8 mouse cellular contexts compared by ENCODE assay signal in genomic region chr11:119390271-119391231, GRCm38 (mm10). TPM values are rescaled to one million over a fixed set of nuclear protein-coding genes. Genes with fewer than 3 reads are reported as not detected.
DNase-seq lines count a peak whose midpoint lies in the region; ATAC-seq and TF ChIP-seq lines count a peak whose summit lies in the region.

No protein-coding gene starts in this region.

- TF ChIP-seq POLR2A in bone marrow, adult 2 months (IDR thresholded peaks at IDR 0.05; ENCODE audit: borderline replicate concordance, control insufficient read depth, low read depth, low read length): peak; percentile 62; the same call in 1 of the 2 replicates

- WGBS in bone marrow, adult 2 months: 1% methylated on average over 53 of the region's 53 CpGs
- 2% methylated on average over 53 of the region's 53 CpGs for WGBS in forebrain, embryonic 10.5 days
- 2% methylated on average over 53 of the region's 53 CpGs for WGBS in heart, embryonic 14.5 days
- WGBS in kidney, postnatal 0 days: 2% methylated on average over 53 of the region's 53 CpGs
- WGBS in liver, embryonic 12.5 days (ENCODE audit: insufficient replicate concordance): 2% methylated on average over 53 of the region's 53 CpGs

- no peaks in the 10 kb centered on the region for H3K9me3 ChIP-seq in forebrain, embryonic 10.5 days
- no peaks in the 10 kb centered on the region for H3K9me3 ChIP-seq in heart, embryonic 14.5 days (ENCODE audit: control insufficient read depth, low read length)
- H3K9me3 ChIP-seq in kidney, postnatal 0 days (replicated peaks; ENCODE audit: low read length): no peaks in the 10 kb centered on the region
- no peaks in the 10 kb centered on the region for H3K9me3 ChIP-seq in liver, embryonic 12.5 days (replicated peaks)

- peaks cover 6% of the 10 kb centered on the region for H3K4me1 ChIP-seq in bone marrow, adult 2 months (ENCODE audit: control insufficient read depth, insufficient read depth, low read length)
- H3K4me1 ChIP-seq in forebrain, embryonic 10.5 days: peaks cover 46% of the 10 kb centered on the region
- peaks cover 31 to 41% of the 10 kb centered on the region in 2 experiments for H3K4me1 ChIP-seq in heart, embryonic 14.5 days (ENCODE audit: control insufficient read depth in 2 of 2, insufficient read depth in 2 of 2, low read length in 2 of 2)
- H3K4me1 ChIP-seq in kidney, postnatal 0 days (replicated peaks; ENCODE audit: insufficient read depth, low read length): peaks cover 12% of the 10 kb centered on the region
- H3K4me1 ChIP-seq in liver, embryonic 12.5 days: peaks cover 55% of the 10 kb centered on the region

- peaks cover 87% of the 10 kb centered on the region for H3K27me3 ChIP-seq in forebrain, embryonic 10.5 days (ENCODE audit: poor library complexity, severe bottlenecking)
- no peaks in the 10 kb centered on the region for H3K27me3 ChIP-seq in heart, embryonic 14.5 days (ENCODE audit: control insufficient read depth, insufficient read depth, low read length)
- H3K27me3 ChIP-seq in kidney, postnatal 0 days (ENCODE audit: insufficient read depth, low read length): no peaks in the 10 kb centered on the region
- H3K27me3 ChIP-seq in liver, embryonic 12.5 days (replicated peaks): peaks cover 43% of the 10 kb centered on the region

- peak overlapping the region; percentile 93 for H3K9ac ChIP-seq in heart, embryonic 14.5 days (ENCODE audit: low read length)
- H3K9ac ChIP-seq in kidney, postnatal 0 days (ENCODE audit: low read depth, low read length): peak overlapping the region; percentile 76
- peak overlapping the region; percentile 75 for H3K9ac ChIP-seq in liver, embryonic 12.5 days

- no peak for TF ChIP-seq CTCF in bone marrow, adult 2 months (IDR thresholded peaks at IDR 0.05; ENCODE audit: control insufficient read depth, insufficient read depth, low read length)
- TF ChIP-seq CTCF in kidney, postnatal 0 days (IDR thresholded peaks at IDR 0.05; ENCODE audit: low read depth): no peak

- H3K4me2 ChIP-seq in heart, embryonic 14.5 days (ENCODE audit: low read length): peak overlapping the region; percentile 96
- H3K4me2 ChIP-seq in kidney, postnatal 0 days (ENCODE audit: low read length): peak overlapping the region; percentile 96
- peak overlapping the region; percentile 97 for H3K4me2 ChIP-seq in liver, embryonic 12.5 days

- peak; percentile 47 for ATAC-seq in heart, embryonic 14.5 days (ENCODE audit: insufficient number of reproducible peaks, insufficient read depth, low FRiP score, low read depth)
- ATAC-seq in kidney, postnatal 0 days (replicated peaks; ENCODE audit: low FRiP score, low read depth): peak; percentile 53
- ATAC-seq in liver, embryonic 12.5 days: no peak
- ATAC-seq in monocyte, adult 5-6 weeks (replicated peaks; ENCODE audit: insufficient number of reproducible peaks, low FRiP score, low TSS enrichment, poor library complexity, severe bottlenecking): peak; percentile 62

- no peaks in the 10 kb centered on the region for H3K36me3 ChIP-seq in forebrain, embryonic 10.5 days (replicated peaks)
- H3K36me3 ChIP-seq in heart, embryonic 14.5 days (ENCODE audit: control insufficient read depth, insufficient read depth, low read length): no peaks in the 10 kb centered on the region
- H3K36me3 ChIP-seq in kidney, postnatal 0 days (ENCODE audit: insufficient read depth, low read length): no peaks in the 10 kb centered on the region
- H3K36me3 ChIP-seq in liver, embryonic 12.5 days: no peaks in the 10 kb centered on the region

- H3K4me3 ChIP-seq in bone marrow, adult 2 months (replicated peaks; ENCODE audit: control insufficient read depth, low read depth, low read length): peak overlapping the region; percentile 80
- H3K4me3 ChIP-seq in forebrain, embryonic 10.5 days: peak overlapping the region; percentile 71
- peak overlapping the region; percentile 80 to 81 for H3K4me3 ChIP-seq in heart, embryonic 14.5 days (ENCODE audit: control insufficient read depth in 1 of 2, insufficient read depth in 1 of 2, low read depth in 1 of 2, low read length in 2 of 2)
- peak overlapping the region; percentile 70 for H3K4me3 ChIP-seq in kidney, postnatal 0 days (replicated peaks; ENCODE audit: low read depth, low read length)
- H3K4me3 ChIP-seq in liver, embryonic 12.5 days: peak overlapping the region; percentile 80

- peak overlapping the region; percentile 94 for H3K27ac ChIP-seq in bone marrow, adult 2 months (ENCODE audit: control insufficient read depth, insufficient read depth, low read depth, low read length, poor library complexity)
- H3K27ac ChIP-seq in forebrain, embryonic 10.5 days: peak overlapping the region; percentile 81
- peak overlapping the region; percentile 84 to 98 for H3K27ac ChIP-seq in heart, embryonic 14.5 days (replicated peaks in 1 of 2; ENCODE audit: control insufficient read depth in 1 of 2, insufficient read depth in 1 of 2, low read depth in 2 of 2, low read length in 2 of 2)
- peak overlapping the region; percentile 94 for H3K27ac ChIP-seq in kidney, postnatal 0 days
- H3K27ac ChIP-seq in liver, embryonic 12.5 days: peak overlapping the region; percentile 81

- peak; percentile 68 to 72 for DNase-seq in B cell, adult 2 months
- DNase-seq in forebrain, embryonic 10.5 days (ENCODE audit: extremely low spot score, low spot score): peak; percentile 45
- peak; percentile 77 for DNase-seq in kidney, postnatal 0 days (ENCODE audit: low spot score)
- DNase-seq in spleen, postnatal 36 days (ENCODE audit: low spot score in 2 of 2): peak; percentile 73 to 76

RNA-seq across cellular contexts. Expression of gene Rnf213, which starts 2.3 kb away (rescaled TPM):
- 18.8 and 27.7 TPM in 2 replicates for polyA plus RNA-seq in bone marrow, adult 2 months (2011; ENCODE audit: insufficient read depth, insufficient read length, low replicate concordance, missing spikeins)
- 1.4 and 1.5 TPM in 2 replicates for polyA plus RNA-seq in forebrain, embryonic 10.5 days (2016; fragmentation: Nextera tagmentation; extraction: Ambion mirVana)
- polyA plus RNA-seq in heart, embryonic 14.5 days (2014; fragmentation: Nextera tagmentation; extraction: Ambion mirVana): 12.0 and 12.4 TPM in 2 replicates
- 8.8 and 10.0 TPM in 2 replicates for polyA plus RNA-seq in kidney, postnatal 0 days (2015; fragmentation: Nextera tagmentation; extraction: Ambion mirVana)
- polyA plus RNA-seq in liver, embryonic 12.5 days (2016; fragmentation: Nextera tagmentation; extraction: Ambion mirVana): 4.0 and 4.6 TPM in 2 replicates
- total RNA-seq in monocyte, adult 5-6 weeks (2017): 58.5 to 104 TPM (median 67.5 TPM) in 3 replicates

RNA-seq across cellular contexts. Expression of gene Slc26a11, which starts 35.2 kb away (rescaled TPM):
- polyA plus RNA-seq in bone marrow, adult 2 months (2011; ENCODE audit: insufficient read depth, insufficient read length, low replicate concordance, missing spikeins): 3.3 and 6.2 TPM in 2 replicates
- 9.6 and 10.6 TPM in 2 replicates for polyA plus RNA-seq in forebrain, embryonic 10.5 days (2016; fragmentation: Nextera tagmentation; extraction: Ambion mirVana)
- 10.5 and 11.0 TPM in 2 replicates for polyA plus RNA-seq in heart, embryonic 14.5 days (2014; fragmentation: Nextera tagmentation; extraction: Ambion mirVana)
- polyA plus RNA-seq in kidney, postnatal 0 days (2015; fragmentation: Nextera tagmentation; extraction: Ambion mirVana): 8.0 and 8.3 TPM in 2 replicates
- 2.6 and 2.9 TPM in 2 replicates for polyA plus RNA-seq in liver, embryonic 12.5 days (2016; fragmentation: Nextera tagmentation; extraction: Ambion mirVana)
- total RNA-seq in monocyte, adult 5-6 weeks (2017): 8.4 to 16.4 TPM (median 13.5 TPM) in 3 replicates

RNA-seq across cellular contexts. Expression of gene Sgsh, which starts 35.2 kb away (rescaled TPM):
- 5.6 and 12.0 TPM in 2 replicates for polyA plus RNA-seq in bone marrow, adult 2 months (2011; ENCODE audit: insufficient read depth, insufficient read length, low replicate concordance, missing spikeins)
- 7.5 and 7.9 TPM in 2 replicates for polyA plus RNA-seq in forebrain, embryonic 10.5 days (2016; fragmentation: Nextera tagmentation; extraction: Ambion mirVana)
- polyA plus RNA-seq in heart, embryonic 14.5 days (2014; fragmentation: Nextera tagmentation; extraction: Ambion mirVana): 6.9 and 7.4 TPM in 2 replicates
- 9.8 and 10.1 TPM in 2 replicates for polyA plus RNA-seq in kidney, postnatal 0 days (2015; fragmentation: Nextera tagmentation; extraction: Ambion mirVana)
- 3.0 and 3.3 TPM in 2 replicates for polyA plus RNA-seq in liver, embryonic 12.5 days (2016; fragmentation: Nextera tagmentation; extraction: Ambion mirVana)
- 15.0 to 19.4 TPM (median 17.0 TPM) in 3 replicates for total RNA-seq in monocyte, adult 5-6 weeks (2017)
